Mouse (Mus musculus) heart, adult 2 months (tissue): ENCODE measurements at regions not wholly inside any gene's neighbourhood (a gene's known extent, or its start where the extent isn't known, plus 50 kb on each side); places are given as distances from the start of the nearest gene placed in this dataset.

Source experiments
- CTCF ChIP-seq: fragments of 200-600 bp; IDR thresholded peaks from 2 replicates; pipeline ENCODE4 v1.8.1; 2022; ENCODE audit warnings: antibody characterized with exemption, mild to moderate bottlenecking, moderate library complexity
- EP300 ChIP-seq: fragments of 200-500 bp; IDR thresholded peaks from 2 replicates; pipeline ENCODE4 v1.6.1; 2011; ENCODE audit warnings: low read depth, low read length, control low read depth; ENCODE audit not compliant: insufficient read depth
- POLR2A ChIP-seq: fragments of 200-500 bp; IDR thresholded peaks from 2 replicates; pipeline ENCODE4 v1.6.1; 2011; ENCODE audit warnings: mild to moderate bottlenecking, low read depth, low read length, control low read depth; ENCODE audit not compliant: insufficient read depth

DNA sequence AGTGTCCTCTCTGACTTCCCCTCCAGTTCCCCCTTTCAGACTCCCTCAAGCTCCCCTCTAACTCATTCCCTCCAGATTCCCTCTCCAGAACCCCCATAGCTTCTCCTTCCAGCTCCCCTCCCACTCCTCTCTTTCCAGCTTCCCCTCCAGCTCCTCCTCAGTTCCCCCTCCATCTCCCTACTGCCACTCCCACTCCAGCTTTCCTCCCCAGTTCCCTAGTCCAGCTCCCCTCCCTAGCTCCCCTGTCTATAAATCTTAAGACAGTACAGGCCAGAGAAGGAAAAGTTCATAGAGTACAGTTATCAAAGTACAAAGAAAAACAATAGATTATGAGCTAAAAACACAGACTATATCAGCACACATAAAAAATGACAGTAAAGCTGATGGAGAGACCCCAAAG, 173.6 kb upstream of the Dcbld2 start:
- no peak for TF ChIP-seq CTCF
- TF ChIP-seq POLR2A = no peak
- TF ChIP-seq EP300 = no peak
